Mouse (Mus musculus): ENCODE measurements around the gene Nfkbia. TPM values are rescaled to one million over a fixed set of nuclear protein-coding genes. Genes with fewer than 3 reads are reported as not detected.
A peak's percentile ranks its signal among the peaks of the same experiment; 100 is the strongest.

The Nfkbia gene
- 86.6 and 93.5 TPM in 2 replicates for polyA plus RNA-seq (2015; fragmentation: Nextera tagmentation; extraction: Ambion mirVana)

DNA sequence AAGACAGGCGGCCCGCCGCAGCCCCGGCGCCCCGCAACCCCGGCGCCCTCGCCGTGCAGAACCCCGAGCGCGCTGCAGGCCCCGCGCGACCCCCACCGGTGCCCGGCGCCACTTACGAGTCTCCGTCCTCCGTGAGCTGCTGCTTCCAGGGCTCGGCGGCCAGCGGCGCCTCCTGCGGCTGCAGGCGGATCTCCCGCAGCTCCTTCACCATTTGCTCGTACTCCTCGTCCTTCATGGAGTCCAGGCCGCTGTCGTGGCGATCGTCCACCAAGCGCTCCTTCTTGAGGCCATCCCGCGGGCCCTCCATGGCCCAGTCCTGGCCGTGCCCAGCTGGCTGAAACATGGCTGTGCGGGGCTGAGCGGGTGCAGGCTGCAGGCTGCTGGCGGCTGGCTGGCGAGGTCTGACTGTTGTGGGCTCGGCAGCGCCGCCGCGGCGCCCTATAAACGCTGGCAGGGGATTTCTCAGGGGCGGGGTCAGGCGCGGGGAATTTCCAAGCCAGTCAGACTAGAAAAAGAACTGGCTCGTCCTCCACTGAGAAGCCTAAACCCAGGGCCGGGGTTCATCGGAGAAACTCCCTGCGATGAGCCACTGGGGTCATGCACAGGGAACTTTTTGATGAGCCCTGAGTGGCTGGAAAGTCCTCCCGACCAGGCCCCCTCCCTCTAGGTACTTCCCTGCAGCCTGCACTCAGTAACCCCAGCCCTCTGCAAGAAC, at the start of gene Nfkbia:
Gene Nfkbia, minus strand, starts transcription at position 464 of the 715 bp plus-strand sequence.
- H3K4me3 ChIP-seq (replicated peaks; ENCODE audit: low read length), result peak within 1 kb of the TSS; percentile 88
- peak within 1 kb of the TSS; percentile 99 for H3K9ac ChIP-seq (ENCODE audit: low read length)
- 0% methylated on average over 51 of the region's 58 CpGs for WGBS
- peaks cover 31% of the 10 kb centered on the region for H3K4me1 ChIP-seq (ENCODE audit: control insufficient read depth, insufficient read depth, low read length)
- H3K27ac ChIP-seq (ENCODE audit: low read length), result peak within 1 kb of the TSS; percentile 100
- peak within 1 kb of the TSS; percentile 88 for H3K4me2 ChIP-seq (ENCODE audit: low read depth, low read length)
- H3K9me3 ChIP-seq (replicated peaks; ENCODE audit: control insufficient read depth, low read length), result no peaks in the 10 kb centered on the region
- peak; percentile 88 for ATAC-seq (ENCODE audit: insufficient read depth, low FRiP score)
- H3K27me3 ChIP-seq (ENCODE audit: control insufficient read depth, insufficient read depth, low read length), result no peaks in the 10 kb centered on the region
- H3K36me3 ChIP-seq (ENCODE audit: control insufficient read depth, insufficient read depth, low read length), result 0 out of 2 replicates have a peak, but pooled peaks cover 4% of the 10 kb centered on the region

GRCm38 (mm10) chr12:55539157-55539556, 46.7 kb upstream of the Nfkbia start:
- no peaks in the 10 kb centered on the region for H3K9me3 ChIP-seq (replicated peaks; ENCODE audit: control insufficient read depth, low read length)
- WGBS, result 62% methylated on average over 8 of the region's 8 CpGs
- H3K27ac ChIP-seq (ENCODE audit: low read length), result no peak overlapping the region
- H3K4me1 ChIP-seq (ENCODE audit: control insufficient read depth, insufficient read depth, low read length), result no peaks in the 10 kb centered on the region
- no peaks in the 10 kb centered on the region for H3K27me3 ChIP-seq (ENCODE audit: control insufficient read depth, insufficient read depth, low read length)
- no peaks in the 10 kb centered on the region for H3K36me3 ChIP-seq (ENCODE audit: control insufficient read depth, insufficient read depth, low read length)
- no peak overlapping the region for H3K9ac ChIP-seq (ENCODE audit: low read length)
- no peak overlapping the region for H3K4me2 ChIP-seq (ENCODE audit: low read depth, low read length)
- no peak for ATAC-seq (ENCODE audit: insufficient read depth, low FRiP score)
- H3K4me3 ChIP-seq (replicated peaks; ENCODE audit: low read length), result no peak overlapping the region

DNA sequence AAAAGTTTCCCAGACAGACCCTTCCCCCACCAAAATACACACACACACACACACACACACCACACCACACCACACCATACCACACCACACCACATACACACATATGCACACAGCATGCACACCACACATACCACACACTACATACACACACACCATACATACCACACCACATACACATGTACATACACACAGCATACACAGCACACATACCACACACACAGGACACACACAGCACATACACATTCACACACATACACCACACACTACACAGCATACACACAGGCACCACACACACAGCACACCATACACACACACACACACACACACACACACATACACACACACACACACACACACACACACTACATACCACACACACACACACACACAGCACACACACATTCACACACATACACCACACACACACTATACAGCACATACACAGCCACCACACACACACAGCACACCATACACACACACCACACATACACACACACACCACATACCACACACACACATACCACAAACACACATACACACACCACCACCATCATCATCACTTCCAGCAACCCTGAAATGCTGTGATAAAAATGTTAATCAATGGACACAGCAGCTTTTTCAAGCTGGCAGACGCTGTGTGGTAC, 46.0 kb upstream of the Nfkbia start:
- H3K4me1 ChIP-seq (ENCODE audit: control insufficient read depth, insufficient read depth, low read length), result no peaks in the 10 kb centered on the region
- H3K27me3 ChIP-seq (ENCODE audit: control insufficient read depth, insufficient read depth, low read length), result no peaks in the 10 kb centered on the region
- H3K9ac ChIP-seq (ENCODE audit: low read length), result no peak overlapping the region
- H3K4me2 ChIP-seq (ENCODE audit: low read depth, low read length), result no peak overlapping the region
- H3K9me3 ChIP-seq (replicated peaks; ENCODE audit: control insufficient read depth, low read length), result no peaks in the 10 kb centered on the region
- peak; percentile 69 for ATAC-seq (ENCODE audit: insufficient read depth, low FRiP score)
- no peak overlapping the region for H3K27ac ChIP-seq (ENCODE audit: low read length)
- no peaks in the 10 kb centered on the region for H3K36me3 ChIP-seq (ENCODE audit: control insufficient read depth, insufficient read depth, low read length)
- no peak overlapping the region for H3K4me3 ChIP-seq (replicated peaks; ENCODE audit: low read length)
- WGBS, result 76% methylated on average over 1 of the region's 1 CpGs

DNA sequence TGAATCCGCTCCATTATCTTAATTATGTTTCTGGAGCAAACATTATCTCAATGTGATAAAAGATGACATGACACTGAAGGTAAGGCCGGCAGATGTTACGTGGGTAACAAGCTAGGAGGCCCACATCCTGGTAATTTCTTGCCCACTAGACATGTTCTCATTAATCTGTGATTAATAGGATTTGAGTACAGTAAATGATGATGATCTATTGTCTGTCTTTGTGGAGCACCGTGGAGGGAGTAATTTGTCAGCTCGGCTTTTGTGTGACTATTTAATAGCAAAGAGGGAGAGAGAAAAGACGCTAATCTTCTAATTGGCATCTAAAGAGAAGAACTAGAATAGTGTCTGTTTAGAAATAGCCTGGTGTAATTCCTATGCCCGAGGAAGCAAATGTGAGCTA, 45.3 kb upstream of the Nfkbia start:
- no peaks in the 10 kb centered on the region for H3K27me3 ChIP-seq (ENCODE audit: control insufficient read depth, insufficient read depth, low read length)
- no peak overlapping the region for H3K4me3 ChIP-seq (replicated peaks; ENCODE audit: low read length)
- no peak for ATAC-seq (ENCODE audit: insufficient read depth, low FRiP score)
- WGBS, result 50% methylated on average over 7 of the region's 7 CpGs
- H3K9me3 ChIP-seq (replicated peaks; ENCODE audit: control insufficient read depth, low read length), result no peaks in the 10 kb centered on the region
- H3K4me1 ChIP-seq (ENCODE audit: control insufficient read depth, insufficient read depth, low read length), result no peaks in the 10 kb centered on the region
- H3K9ac ChIP-seq (ENCODE audit: low read length), result no peak overlapping the region
- H3K4me2 ChIP-seq (ENCODE audit: low read depth, low read length), result no peak overlapping the region
- H3K27ac ChIP-seq (ENCODE audit: low read length), result no peak overlapping the region
- H3K36me3 ChIP-seq (ENCODE audit: control insufficient read depth, insufficient read depth, low read length), result no peaks in the 10 kb centered on the region

DNA sequence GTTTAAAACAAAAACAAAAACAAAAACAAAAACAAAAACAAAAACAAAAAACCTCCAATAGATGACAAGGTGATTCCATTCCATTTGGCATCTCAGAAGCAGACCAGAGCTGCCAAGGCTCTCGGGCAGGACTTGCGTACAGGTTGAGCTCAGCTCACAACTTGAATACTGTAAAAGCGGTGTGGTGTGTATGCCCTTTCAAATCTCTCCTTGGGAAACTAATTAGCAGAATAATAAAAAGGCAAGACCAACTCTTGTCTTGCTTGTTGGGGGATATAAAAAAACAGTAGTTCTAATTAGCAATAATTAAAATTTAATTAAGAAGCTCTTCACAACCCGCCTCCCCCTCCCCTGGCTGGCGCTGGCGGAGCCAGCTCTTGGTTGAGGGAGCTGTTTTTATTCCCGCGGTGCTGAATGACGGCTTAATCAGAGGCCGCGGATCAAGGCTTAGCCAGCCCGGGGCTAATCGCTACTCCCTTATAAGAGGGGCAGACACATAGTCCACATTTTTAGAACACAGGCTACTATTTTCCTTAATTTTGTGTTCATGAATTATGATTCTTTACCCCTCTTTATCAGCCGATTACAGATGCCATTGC, 44.2 kb upstream of the Nfkbia start:
- H3K9me3 ChIP-seq (replicated peaks; ENCODE audit: control insufficient read depth, low read length), result no peaks in the 10 kb centered on the region
- H3K27me3 ChIP-seq (ENCODE audit: control insufficient read depth, insufficient read depth, low read length), result no peaks in the 10 kb centered on the region
- H3K27ac ChIP-seq (ENCODE audit: low read length), result no peak overlapping the region
- no peak overlapping the region for H3K4me2 ChIP-seq (ENCODE audit: low read depth, low read length)
- WGBS, result 9% methylated on average over 14 of the region's 14 CpGs
- no peak overlapping the region for H3K9ac ChIP-seq (ENCODE audit: low read length)
- no peaks in the 10 kb centered on the region for H3K4me1 ChIP-seq (ENCODE audit: control insufficient read depth, insufficient read depth, low read length)
- no peaks in the 10 kb centered on the region for H3K36me3 ChIP-seq (ENCODE audit: control insufficient read depth, insufficient read depth, low read length)
- no peak for ATAC-seq (ENCODE audit: insufficient read depth, low FRiP score)
- no peak overlapping the region for H3K4me3 ChIP-seq (replicated peaks; ENCODE audit: low read length)

- H3K4me3 ChIP-seq (replicated peaks; ENCODE audit: low read length), result no peak overlapping the region
- no peaks in the 10 kb centered on the region for H3K27me3 ChIP-seq (ENCODE audit: control insufficient read depth, insufficient read depth, low read length)
- no peak for ATAC-seq (ENCODE audit: insufficient read depth, low FRiP score)
- no peaks in the 10 kb centered on the region for H3K36me3 ChIP-seq (ENCODE audit: control insufficient read depth, insufficient read depth, low read length)
- WGBS, result 63% methylated on average over 15 of the region's 15 CpGs
- H3K9ac ChIP-seq (ENCODE audit: low read length), result no peak overlapping the region
- H3K4me1 ChIP-seq (ENCODE audit: control insufficient read depth, insufficient read depth, low read length), result no peaks in the 10 kb centered on the region
- H3K9me3 ChIP-seq (replicated peaks; ENCODE audit: control insufficient read depth, low read length), result no peaks in the 10 kb centered on the region
- no peak overlapping the region for H3K4me2 ChIP-seq (ENCODE audit: low read depth, low read length)
- no peak overlapping the region for H3K27ac ChIP-seq (ENCODE audit: low read length)
Measured at GRCm38 (mm10) chr12:55526983-55527752, 34.7 kb upstream of the Nfkbia start.

DNA sequence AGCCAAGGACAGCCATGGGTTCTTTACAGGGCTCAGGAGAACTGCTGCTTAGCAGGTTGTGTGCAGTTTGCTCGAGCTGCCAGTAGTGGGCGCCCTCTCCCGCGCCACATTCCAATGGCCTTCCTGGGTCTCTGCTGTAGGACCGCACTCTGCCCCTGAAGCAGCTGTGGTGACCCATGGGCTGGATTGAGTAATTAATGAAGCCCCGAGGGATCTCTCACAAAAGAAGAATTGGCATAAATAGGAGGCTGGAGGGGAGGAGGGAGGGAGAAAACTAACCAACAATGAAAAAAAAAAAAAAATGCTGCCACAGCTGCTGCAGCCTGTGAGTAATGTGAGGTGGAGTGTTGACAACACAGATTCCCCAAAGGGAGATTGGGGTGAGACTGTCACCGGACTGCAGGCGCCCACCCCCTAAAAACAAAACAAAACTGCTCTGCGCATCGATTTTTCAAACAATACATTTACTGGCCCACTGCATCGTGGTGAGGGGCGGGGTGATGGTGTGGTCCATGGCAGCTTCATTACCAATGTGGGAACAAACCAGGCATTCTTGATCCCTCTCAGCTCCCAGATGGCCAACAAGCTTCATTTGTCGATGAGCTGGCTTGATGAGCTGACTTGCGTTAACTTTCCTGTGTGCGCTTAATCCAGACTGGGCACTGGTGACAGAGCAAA, 25.8 kb upstream of the Nfkbia start:
- Histone ChIP-seq H3K9me3 (replicated peaks; ENCODE audit: control insufficient read depth, low read length) (no peaks in the 10 kb centered on the region), H3K4me2 (ENCODE audit: low read depth, low read length) (no peak overlapping the region), H3K4me1 (ENCODE audit: control insufficient read depth, insufficient read depth, low read length) (no peaks in the 10 kb centered on the region), H3K27ac (ENCODE audit: low read length) (no peak overlapping the region), H3K27me3 (ENCODE audit: control insufficient read depth, insufficient read depth, low read length) (no peaks in the 10 kb centered on the region), H3K36me3 (ENCODE audit: control insufficient read depth, insufficient read depth, low read length) (no peaks in the 10 kb centered on the region), H3K4me3 (replicated peaks; ENCODE audit: low read length) (no peak overlapping the region), H3K9ac (ENCODE audit: low read length) (no peak overlapping the region)
- no peak for ATAC-seq (ENCODE audit: insufficient read depth, low FRiP score)
- 53% methylated on average over 15 of the region's 15 CpGs for WGBS

DNA sequence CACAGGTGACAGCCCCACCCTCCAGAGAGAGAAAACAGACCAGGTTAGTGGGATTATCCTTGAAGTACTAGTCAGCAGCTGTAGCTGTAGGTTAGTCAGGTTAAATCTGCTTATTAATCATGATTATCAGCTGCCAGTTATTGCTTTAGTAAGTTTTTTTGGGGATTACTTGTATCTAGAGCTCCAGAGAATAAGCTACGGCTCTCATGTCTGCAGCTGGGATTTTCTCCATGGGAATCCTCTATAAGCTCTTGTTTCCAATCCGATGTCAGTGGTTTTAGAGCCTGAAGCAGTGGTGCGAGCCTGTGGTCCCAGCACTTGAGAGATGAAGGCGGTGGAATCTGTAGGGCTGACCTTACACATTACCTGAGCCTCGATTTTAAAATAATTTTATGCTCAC, 16.4 kb upstream of the Nfkbia start:
- ATAC-seq (ENCODE audit: insufficient read depth, low FRiP score), result no peak
- H3K9me3 ChIP-seq (replicated peaks; ENCODE audit: control insufficient read depth, low read length), result no peaks in the 10 kb centered on the region
- 85% methylated on average over 5 of the region's 5 CpGs for WGBS

More for the DNA sequence above, 16.4 kb upstream of the Nfkbia start:
- H3K36me3 ChIP-seq (ENCODE audit: control insufficient read depth, insufficient read depth, low read length), result no peaks in the 10 kb centered on the region
- no peaks in the 10 kb centered on the region for H3K4me1 ChIP-seq (ENCODE audit: control insufficient read depth, insufficient read depth, low read length)
- no peak overlapping the region for H3K4me3 ChIP-seq (replicated peaks; ENCODE audit: low read length)
- H3K4me2 ChIP-seq (ENCODE audit: low read depth, low read length), result no peak overlapping the region
- no peaks in the 10 kb centered on the region for H3K27me3 ChIP-seq (ENCODE audit: control insufficient read depth, insufficient read depth, low read length)
- H3K27ac ChIP-seq (ENCODE audit: low read length), result no peak overlapping the region
- H3K9ac ChIP-seq (ENCODE audit: low read length), result no peak overlapping the region

All from stomach, embryonic 16.5 days (tissue).